Mouse (Mus musculus): ENCODE results near the gene Limch1. TPM values are rescaled to one million over a fixed set of nuclear protein-coding genes. Genes with fewer than 3 reads are reported as not detected.
A peak's percentile ranks its signal among the peaks of the same experiment; 100 is the strongest.

The Limch1 gene
- total and polyA plus RNA-seq, 2 experiments from 2014 or later: 62.8 to 133 TPM

DNA sequence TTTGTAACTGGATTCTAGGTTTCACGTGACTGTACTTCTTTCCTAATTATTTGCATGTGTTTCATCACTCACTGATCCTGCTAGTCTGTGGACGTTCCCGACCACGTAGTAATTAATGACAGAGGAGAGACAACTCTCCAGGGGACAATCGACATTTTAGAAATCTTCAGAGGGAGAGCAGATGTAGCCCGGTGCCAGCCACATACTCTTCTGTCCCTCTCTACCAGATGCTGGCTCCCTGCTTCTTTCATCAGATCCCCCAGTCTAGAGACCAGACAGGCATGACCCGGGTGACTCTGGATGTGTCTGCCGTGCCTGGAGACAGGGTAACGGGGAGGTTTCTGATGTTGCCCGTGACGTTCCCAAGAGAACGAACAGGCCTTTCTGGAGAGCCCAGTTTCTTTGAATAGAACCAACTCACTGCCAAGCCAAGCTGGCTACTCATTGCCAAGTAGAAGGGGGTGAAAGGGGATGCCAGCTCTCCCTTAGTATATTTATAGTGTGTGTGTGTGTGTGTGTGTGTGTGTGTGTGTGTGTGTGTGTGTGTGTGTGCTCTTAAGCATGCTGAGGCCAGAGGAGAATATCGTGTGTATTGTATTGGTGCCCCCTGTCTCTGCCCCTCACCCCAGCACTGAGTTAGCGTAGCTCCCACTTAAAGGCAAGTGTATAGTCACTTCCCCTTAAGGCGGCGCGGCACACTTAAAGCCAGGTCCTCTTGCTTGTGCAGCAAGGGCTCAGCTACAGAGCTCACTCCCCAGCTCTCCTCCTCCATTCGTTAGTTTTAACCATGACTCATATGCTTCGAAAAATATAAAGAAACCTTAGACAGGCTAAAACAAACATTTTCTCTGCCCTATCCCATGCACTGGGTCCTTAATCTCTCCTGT, 233.9 kb downstream of the Limch1 start:
- Histone ChIP-seq H3K4me1 (ENCODE audit: insufficient read depth) (peaks cover 9% of the 10 kb centered on the region; the same call in 1 of the 2 replicates), H3K4me2 (ENCODE audit: low read depth) (no peak overlapping the region), H3K36me3 (ENCODE audit: insufficient read depth) (peaks cover 11% of the 10 kb centered on the region; the same call in 1 of the 2 replicates), H3K9ac (no peak overlapping the region), H3K4me3 (ENCODE audit: low read depth, low read length) (no peak overlapping the region), H3K27me3 (ENCODE audit: insufficient read depth, low read length) (no peaks in the 10 kb centered on the region), H3K27ac (ENCODE audit: low read depth, low read length) (peak overlapping the region; percentile 57), H3K9me3 (ENCODE audit: low read length) (no peaks in the 10 kb centered on the region)
- DNase-seq: peak; percentile 61
- TF ChIP-seq CTCF (IDR thresholded peaks at IDR 0.05; ENCODE audit: low read depth): no peak
- ATAC-seq: peak; percentile 82
- 35% methylated on average over 19 of the region's 19 CpGs for WGBS

DNA sequence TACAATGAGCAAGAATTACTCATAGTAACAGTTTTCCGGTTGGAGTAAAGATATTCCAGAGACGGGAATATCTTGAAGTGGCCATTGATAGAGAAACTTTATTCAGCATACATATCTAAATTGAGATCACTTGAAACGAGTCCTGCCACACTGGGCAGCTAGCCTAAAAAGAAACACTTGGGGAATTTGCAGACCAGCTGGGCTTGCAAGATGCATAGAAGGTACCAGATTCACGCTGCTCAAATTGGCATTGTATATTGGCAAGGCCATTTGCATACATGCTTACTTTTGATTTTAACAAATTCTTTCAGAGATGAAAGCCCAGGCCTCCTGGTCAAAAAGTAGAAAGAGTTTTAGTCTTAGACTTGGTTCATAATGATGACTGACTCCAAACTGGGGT, 235.2 kb downstream of the Limch1 start:
- WGBS: 27% methylated on average over 4 of the region's 4 CpGs
- peaks cover 9% of the 10 kb centered on the region; the same call in 1 of the 2 replicates for H3K4me1 ChIP-seq (ENCODE audit: insufficient read depth)
- DNase-seq: peak; percentile 80
- 0 out of 2 replicates have a peak, but pooled peaks cover 4% of the 10 kb centered on the region for H3K36me3 ChIP-seq (ENCODE audit: insufficient read depth)
- no peak overlapping the region for H3K27ac ChIP-seq (ENCODE audit: low read depth, low read length)
- no peaks in the 10 kb centered on the region for H3K27me3 ChIP-seq (ENCODE audit: insufficient read depth, low read length)
- no peak overlapping the region for H3K9ac ChIP-seq
- peak; percentile 74 for ATAC-seq
- H3K4me2 ChIP-seq (ENCODE audit: low read depth): no peak overlapping the region
- no peaks in the 10 kb centered on the region for H3K9me3 ChIP-seq (ENCODE audit: low read length)
- no peak overlapping the region for H3K4me3 ChIP-seq (ENCODE audit: low read depth, low read length)
- TF ChIP-seq CTCF (IDR thresholded peaks at IDR 0.05; ENCODE audit: low read depth): no peak

DNA sequence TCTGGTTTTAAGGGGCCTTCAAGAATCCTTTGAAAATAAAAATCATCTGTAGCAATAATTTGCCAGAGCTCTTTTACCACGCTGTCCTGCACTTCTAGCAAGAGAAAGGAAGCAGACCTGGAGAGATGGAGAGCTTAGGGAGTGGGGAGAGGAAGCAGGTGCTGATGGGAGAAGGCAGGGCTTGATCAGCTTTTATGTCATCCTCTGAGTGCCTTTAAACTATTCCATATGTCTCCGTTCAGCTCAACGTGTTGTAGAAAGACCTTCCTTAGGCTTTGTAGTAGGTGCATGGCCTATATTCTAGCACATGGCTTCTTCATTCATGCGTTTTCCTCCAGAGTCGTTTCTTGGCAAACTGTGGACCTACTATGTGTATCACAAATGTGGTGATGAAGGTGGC, 237.5 kb downstream of the Limch1 start:
- no peak overlapping the region for H3K27ac ChIP-seq (ENCODE audit: low read depth, low read length)
- H3K4me3 ChIP-seq (ENCODE audit: low read depth, low read length): no peak overlapping the region
- no peak for ATAC-seq
- no peaks in the 10 kb centered on the region for H3K9me3 ChIP-seq (ENCODE audit: low read length)
- no peak for DNase-seq
- H3K4me1 ChIP-seq (ENCODE audit: insufficient read depth): peaks cover 9% of the 10 kb centered on the region; the same call in 1 of the 2 replicates
- no peaks in the 10 kb centered on the region for H3K36me3 ChIP-seq (ENCODE audit: insufficient read depth)
- WGBS: 91% methylated on average over 5 of the region's 5 CpGs
- H3K27me3 ChIP-seq (ENCODE audit: insufficient read depth, low read length): no peaks in the 10 kb centered on the region
- H3K9ac ChIP-seq: no peak overlapping the region
- no peak for TF ChIP-seq CTCF (IDR thresholded peaks at IDR 0.05; ENCODE audit: low read depth)
- no peak overlapping the region for H3K4me2 ChIP-seq (ENCODE audit: low read depth)

DNA sequence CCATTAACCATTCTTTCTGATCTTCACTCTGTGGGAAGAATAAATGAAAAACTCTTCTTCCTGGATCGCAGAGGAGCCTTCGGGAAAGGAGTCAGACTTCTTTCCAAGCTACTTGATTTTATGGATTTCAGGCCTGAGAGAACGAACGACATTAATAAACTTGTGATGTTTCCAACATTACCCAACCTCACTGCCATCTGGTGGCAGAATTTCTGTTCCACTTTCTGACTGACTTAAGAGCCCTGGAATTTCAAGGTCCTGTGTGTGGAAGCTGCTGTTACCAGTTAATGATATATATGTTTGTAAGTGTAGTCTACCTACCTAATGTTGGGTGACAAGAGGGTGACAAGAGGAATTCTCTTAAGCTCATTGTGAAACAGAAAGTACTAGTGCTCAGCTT, 243.3 kb downstream of the Limch1 start:
- H3K9me3 ChIP-seq (ENCODE audit: low read length): no peaks in the 10 kb centered on the region
- no peak overlapping the region for H3K9ac ChIP-seq
- DNase-seq (peak; percentile 66), ATAC-seq (no peak)
- no peak overlapping the region for H3K4me2 ChIP-seq (ENCODE audit: low read depth)
- H3K36me3 ChIP-seq (ENCODE audit: insufficient read depth): no peaks in the 10 kb centered on the region
- no peak overlapping the region for H3K4me3 ChIP-seq (ENCODE audit: low read depth, low read length)
- peak; percentile 64 for TF ChIP-seq CTCF (IDR thresholded peaks at IDR 0.05; ENCODE audit: low read depth)
- WGBS: 57% methylated on average over 4 of the region's 4 CpGs
- H3K27me3 ChIP-seq (ENCODE audit: insufficient read depth, low read length): no peaks in the 10 kb centered on the region
- no peak overlapping the region for H3K27ac ChIP-seq (ENCODE audit: low read depth, low read length)
- H3K4me1 ChIP-seq (ENCODE audit: insufficient read depth): no peaks in the 10 kb centered on the region

DNA sequence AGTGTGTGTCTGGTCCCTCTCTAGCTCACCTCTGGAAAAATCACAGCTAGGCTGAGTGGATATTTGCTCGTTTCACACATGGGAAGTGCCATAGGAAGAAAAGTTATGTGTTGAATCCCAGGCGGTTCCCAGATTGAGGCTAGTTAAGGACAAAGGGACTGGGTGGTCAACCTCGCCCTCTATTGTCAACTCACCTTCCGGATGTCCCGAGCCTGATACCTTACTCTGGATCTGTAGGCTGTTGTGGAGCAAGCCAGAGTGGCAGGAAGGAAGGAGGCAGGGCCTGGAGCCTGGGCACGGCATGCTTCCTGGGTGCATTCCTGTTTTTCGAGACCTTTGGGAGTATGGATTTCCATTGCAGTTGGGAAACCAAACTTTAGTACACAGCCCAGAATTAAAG, 243.9 kb downstream of the Limch1 start:
- H3K9ac ChIP-seq: no peak overlapping the region
- no peak overlapping the region for H3K4me3 ChIP-seq (ENCODE audit: low read depth, low read length)
- no peak for DNase-seq
- ATAC-seq: no peak
- no peaks in the 10 kb centered on the region for H3K4me1 ChIP-seq (ENCODE audit: insufficient read depth)
- TF ChIP-seq CTCF (IDR thresholded peaks at IDR 0.05; ENCODE audit: low read depth): no peak
- no peaks in the 10 kb centered on the region for H3K27me3 ChIP-seq (ENCODE audit: insufficient read depth, low read length)
- H3K36me3 ChIP-seq (ENCODE audit: insufficient read depth): no peaks in the 10 kb centered on the region
- 87% methylated on average over 7 of the region's 7 CpGs for WGBS
- no peak overlapping the region for H3K27ac ChIP-seq (ENCODE audit: low read depth, low read length)
- no peak overlapping the region for H3K4me2 ChIP-seq (ENCODE audit: low read depth)
- H3K9me3 ChIP-seq (ENCODE audit: low read length): no peaks in the 10 kb centered on the region

DNA sequence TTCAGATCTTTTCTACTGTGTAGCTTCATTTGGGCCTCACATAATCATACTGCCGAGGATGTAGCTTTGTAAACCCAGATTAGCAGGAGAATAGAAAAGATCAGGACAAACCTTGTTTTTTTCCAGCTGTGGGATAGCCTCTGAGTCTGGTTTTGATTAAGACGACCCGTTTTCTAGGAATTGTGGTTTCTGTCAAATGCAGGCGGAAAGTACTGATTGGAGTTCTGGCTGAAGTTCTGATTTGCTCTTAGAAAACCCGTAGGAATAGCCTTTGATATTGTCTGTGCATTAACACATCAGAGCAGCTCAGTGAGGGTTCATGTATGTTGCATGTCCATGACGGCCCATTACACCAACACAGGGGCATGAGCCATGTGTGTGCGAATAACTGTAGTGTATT, 246.8 kb downstream of the Limch1 start:
- Histone ChIP-seq H3K36me3 (ENCODE audit: insufficient read depth) (no peaks in the 10 kb centered on the region), H3K27me3 (ENCODE audit: insufficient read depth, low read length) (no peaks in the 10 kb centered on the region), H3K4me2 (ENCODE audit: low read depth) (no peak overlapping the region), H3K9me3 (ENCODE audit: low read length) (no peaks in the 10 kb centered on the region), H3K27ac (ENCODE audit: low read depth, low read length) (no peak overlapping the region), H3K4me1 (ENCODE audit: insufficient read depth) (peaks cover 9% of the 10 kb centered on the region), H3K4me3 (ENCODE audit: low read depth, low read length) (no peak overlapping the region), H3K9ac (no peak overlapping the region)
- 74% methylated on average over 7 of the region's 7 CpGs for whole genome bisulfite sequencing
- TF ChIP-seq CTCF (IDR thresholded peaks at IDR 0.05; ENCODE audit: low read depth): no peak
- DNase-seq (no peak), ATAC-seq (no peak)

DNA sequence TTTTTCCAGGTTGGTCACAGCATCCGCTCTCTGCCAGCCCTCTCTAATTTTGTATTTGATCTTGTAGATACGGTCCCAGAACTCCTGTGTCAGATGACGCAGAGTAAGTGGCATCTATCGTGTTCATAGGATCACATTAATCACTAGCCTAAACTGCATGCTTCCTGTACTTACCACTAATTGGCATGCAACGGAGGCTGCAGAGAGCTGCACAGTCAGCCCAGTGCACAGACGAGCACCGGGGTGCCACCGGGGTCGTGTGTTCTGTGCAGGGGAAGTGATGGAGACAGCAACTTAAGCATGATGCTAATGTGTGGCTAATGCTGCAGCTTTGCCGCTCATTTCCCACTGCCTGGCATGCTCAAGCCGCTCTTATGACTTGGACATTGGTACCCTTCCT, 247.4 kb downstream of the Limch1 start:
- Histone ChIP-seq H3K4me3 (ENCODE audit: low read depth, low read length) (no peak overlapping the region), H3K9me3 (ENCODE audit: low read length) (no peaks in the 10 kb centered on the region), H3K36me3 (ENCODE audit: insufficient read depth) (no peaks in the 10 kb centered on the region), H3K9ac (no peak overlapping the region), H3K4me2 (ENCODE audit: low read depth) (no peak overlapping the region), H3K27ac (ENCODE audit: low read depth, low read length) (no peak overlapping the region), H3K27me3 (ENCODE audit: insufficient read depth, low read length) (no peaks in the 10 kb centered on the region), H3K4me1 (ENCODE audit: insufficient read depth) (peaks cover 9% of the 10 kb centered on the region)
- no peak for TF ChIP-seq CTCF (IDR thresholded peaks at IDR 0.05; ENCODE audit: low read depth)
- 52% methylated on average over 11 of the region's 11 CpGs for WGBS
- DNase-seq: no peak
- no peak for ATAC-seq
